In the genomic region with DNA sequence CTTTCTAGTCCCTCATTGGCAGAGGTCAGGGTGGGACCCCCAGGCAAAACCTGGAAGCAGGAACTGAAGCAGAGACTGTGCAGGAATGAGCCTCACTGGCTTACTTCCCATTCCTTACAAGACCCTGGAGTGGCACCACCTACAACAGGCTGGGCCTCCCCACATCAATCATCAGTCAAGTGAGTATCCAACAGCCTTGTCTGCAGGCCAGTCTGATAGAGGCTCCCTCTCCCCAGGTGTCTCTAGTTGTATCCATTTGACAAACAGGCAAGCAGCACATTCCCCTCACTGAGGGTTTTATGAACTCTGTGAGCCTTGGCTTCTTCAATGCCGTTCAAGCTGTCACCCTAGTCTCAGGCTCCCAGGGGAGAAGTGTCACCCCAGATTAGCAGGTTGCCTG, we compare ENCODE assay signal across 16 mouse cellular contexts.
"Had no signal": no experiment of that assay in that cellular context is flagged by ENCODE, and none has a peak within 500 bp of the region (broad histone marks: within the 10 kb centered on the region; RNA-seq: fewer than 3 reads in every experiment).

No protein-coding gene starts in this region.

- H3K9me3 ChIP-seq: neural tube, embryonic 15.5 days; stomach, embryonic 15.5 days had no signal

- H3K4me2 ChIP-seq: neural tube, embryonic 13.5 days; neural tube, embryonic 15.5 days; stomach, embryonic 15.5 days had no signal

- H3K27me3 ChIP-seq: neural tube, embryonic 13.5 days; neural tube, embryonic 15.5 days; stomach, embryonic 15.5 days had no signal

- H3K4me3 ChIP-seq: neural tube, embryonic 13.5 days; neural tube, embryonic 15.5 days; stomach, embryonic 15.5 days had no signal

- H3K36me3 ChIP-seq: neural tube, embryonic 13.5 days; neural tube, embryonic 15.5 days; stomach, embryonic 15.5 days had no signal

- H3K9ac ChIP-seq: neural tube, embryonic 13.5 days; neural tube, embryonic 15.5 days; stomach, embryonic 15.5 days had no signal

- H3K4me1 ChIP-seq: neural tube, embryonic 13.5 days had no signal

- DNase-seq: retina, postnatal 1 day; right cerebral cortex, adult 18-20 months; right cerebral cortex, postnatal 14 days; right cerebral cortex, postnatal 25 days; right cerebral cortex, postnatal 4 days; spleen, adult 18-20 months; thymus, adult 18-20 months; thymus, adult 2 months; thymus, postnatal 14 days; thymus, postnatal 25 days; thymus, postnatal 36 days; thymus, postnatal 4 days had no signal

- H3K27ac ChIP-seq: neural tube, embryonic 13.5 days; neural tube, embryonic 15.5 days; stomach, embryonic 15.5 days; stomach, postnatal 0 days had no signal
